Mouse (Mus musculus): Measurements from ENCODE around the gene Hesx1. TPM values are rescaled to one million over a fixed set of nuclear protein-coding genes. Genes with fewer than 3 reads are reported as not detected.

Gene Hesx1
- total RNA-seq, 2 experiments from 2014 or later = not detected

DNA sequence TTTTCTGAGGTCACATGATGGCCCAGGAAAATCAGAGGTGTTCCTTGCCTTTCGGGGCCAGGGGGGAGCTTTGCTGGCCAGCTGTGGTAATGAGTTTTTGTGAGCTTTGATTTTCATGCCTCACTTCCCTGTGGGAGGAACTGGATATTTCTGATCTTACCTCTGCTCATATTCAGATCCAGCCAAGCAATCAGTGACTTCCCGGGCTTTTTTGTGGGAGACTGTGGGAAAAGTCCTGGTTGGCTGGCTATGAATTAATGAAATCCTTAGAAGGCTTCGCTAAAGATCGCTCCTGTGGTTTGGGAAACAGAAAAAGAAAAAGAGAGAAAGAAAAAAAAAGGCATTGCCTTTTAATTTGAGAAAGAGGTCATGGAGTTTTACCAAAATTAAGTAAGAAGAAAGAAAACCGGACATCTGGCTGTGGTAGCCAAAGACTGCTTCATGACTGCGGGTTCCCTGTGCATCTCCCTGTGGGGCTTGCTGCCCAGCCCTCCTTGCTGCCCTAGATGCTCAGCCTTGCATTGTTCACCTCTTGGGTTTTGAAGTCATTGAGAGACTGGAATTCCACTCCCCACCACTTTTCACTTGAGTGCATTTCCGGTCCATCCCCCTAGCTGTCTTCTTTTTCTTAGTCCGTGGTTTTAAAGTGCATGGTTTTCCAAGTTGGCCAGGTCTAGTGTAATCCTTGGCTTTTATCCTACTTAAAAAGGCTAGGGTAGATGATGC, 54.2 kb downstream of the Hesx1 start:
- intact Hi-C loops (cut with DNase I) = no loop called here
- no peak for DNase-seq (ENCODE audit: extremely low spot score in 1 of 2, low spot score in 2 of 2)

GRCm38 (mm10) chr14:27050043-27050442, 55.8 kb downstream of the Hesx1 start:
- intact Hi-C loops (cut with DNase I) = no loop called here
- no peak for DNase-seq (ENCODE audit: extremely low spot score in 1 of 2, low spot score in 2 of 2)

DNA sequence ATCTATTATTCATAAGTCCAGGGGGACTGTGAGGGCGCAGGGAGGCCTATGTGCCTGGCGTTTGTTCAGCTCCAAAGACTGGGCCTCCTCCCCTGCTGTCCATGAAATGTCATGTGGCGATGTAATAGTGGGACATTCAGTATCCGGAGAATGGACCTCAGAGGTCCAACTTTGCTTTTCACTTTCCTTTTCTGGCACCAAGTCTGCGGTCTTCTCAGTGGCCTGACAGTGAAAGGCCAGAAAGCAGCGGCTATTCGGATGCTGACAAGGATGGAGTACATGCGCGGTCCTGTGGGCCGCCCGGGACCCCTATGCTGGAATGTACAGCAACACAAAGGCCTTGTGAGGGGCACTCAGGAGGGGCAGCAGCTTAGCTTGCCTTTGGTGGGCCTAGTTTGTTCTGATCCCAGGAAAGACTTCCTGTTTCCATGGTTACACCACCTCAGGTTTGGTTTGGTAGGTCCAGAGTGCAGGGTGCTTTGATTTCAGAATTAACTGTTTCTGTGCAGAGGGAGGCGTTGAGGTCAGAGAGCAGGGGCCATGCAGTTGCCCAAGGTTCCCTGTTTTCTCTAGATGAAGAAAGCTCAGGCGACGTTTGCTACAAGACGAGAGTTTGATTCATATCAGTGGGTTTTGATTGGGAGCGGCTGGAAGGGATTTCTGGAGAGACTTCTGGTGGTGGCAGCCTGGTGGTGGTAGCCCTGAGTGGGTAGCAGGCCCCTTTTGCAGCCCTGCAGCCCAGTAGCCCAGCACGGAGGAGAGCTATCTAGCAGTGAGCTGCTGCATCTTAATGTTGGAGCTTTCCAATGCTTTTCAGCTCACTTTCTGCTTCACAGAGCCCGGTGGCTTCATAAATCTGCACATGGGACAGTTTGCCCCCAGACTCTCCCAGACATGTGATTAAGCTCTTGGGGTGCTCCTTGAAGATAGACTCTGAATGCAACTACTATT, 56.6 kb downstream of the Hesx1 start:
- intact Hi-C loops (cut with DNase I) = no loop called here
- DNase-seq (ENCODE audit: extremely low spot score in 1 of 2, low spot score in 2 of 2) = no peak

- no peak for DNase-seq (ENCODE audit: extremely low spot score in 1 of 2, low spot score in 2 of 2)
- intact Hi-C loops (cut with DNase I) = no loop called here
Observed at GRCm38 (mm10) chr14:27051511-27051895, 57.3 kb downstream of the Hesx1 start.

Other genes starting within 250 kb of the Hesx1 start
- gene Asb14, start 99.9 kb upstream of the Hesx1 start, total RNA-seq (2021) = under 1 TPM in 1 of 2 experiments, not detected in 1; 0.73 TPM
- 10 to 100 TPM; 58.0 to 61.3 TPM for gene Appl1, start 23.2 kb upstream of the Hesx1 start, total RNA-seq (2021)
- 1 to 10 TPM; 3.3 to 4.3 TPM for gene Il17rd, start 44.5 kb downstream of the Hesx1 start, total RNA-seq (2021)
- 10 to 100 TPM; 37.4 to 41.2 TPM for gene Arhgef3, start 120.5 kb downstream of the Hesx1 start, total RNA-seq (2021)